Mouse (Mus musculus): ENCODE measurements around the gene Abcc4.

DNA sequence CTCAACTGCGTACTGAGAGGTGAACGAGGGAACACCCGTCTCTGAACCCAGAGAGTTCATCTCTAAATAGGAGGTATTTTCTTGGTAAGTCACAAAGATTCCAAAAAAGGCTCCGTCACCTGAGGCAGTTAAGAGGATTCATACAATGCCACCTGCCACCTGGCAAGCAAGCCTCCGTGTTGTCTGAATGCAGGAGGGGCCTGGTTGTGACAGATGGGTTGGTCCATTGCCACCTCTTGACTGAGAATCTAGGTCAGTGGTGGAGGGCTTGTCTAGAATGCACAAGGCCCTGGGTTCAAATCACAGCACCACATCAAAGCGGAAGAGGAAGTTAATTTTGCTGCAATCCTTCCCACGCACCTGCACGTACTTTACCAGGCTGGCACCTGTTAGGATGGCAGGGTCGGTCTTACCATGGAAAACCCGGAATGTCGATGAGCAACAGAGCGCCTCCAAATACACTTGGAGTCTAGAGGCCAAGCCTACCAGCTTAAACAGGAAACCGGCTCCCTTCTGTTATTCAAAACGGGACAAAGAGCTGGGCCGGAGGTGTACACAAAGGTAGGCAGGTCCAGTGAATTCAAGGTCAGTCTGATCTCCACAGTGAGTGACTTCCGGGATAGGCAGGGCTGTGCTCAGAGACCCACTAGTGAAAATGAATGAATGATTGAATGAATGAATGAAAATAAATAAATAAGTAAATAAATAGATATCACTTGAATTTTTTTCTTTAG is 9.3 kb downstream of the Abcc4 start:
- no peak for TF ChIP-seq GATA1 (IDR thresholded peaks at IDR 0.05; ENCODE audit: low read length)
- TF ChIP-seq TAL1 (IDR thresholded peaks at IDR 0.05; ENCODE audit: low read length): no peak

Measured in erythroblast, embryonic 14.5 days (primary cell).